Mouse (Mus musculus) ES-E14 (cell line): ENCODE measurements at regions not wholly inside any gene's neighbourhood (a gene's known extent, or its start where the extent isn't known, plus 50 kb on each side); places are given as distances from the start of the nearest gene placed in this dataset.

Experiments
- DNase-seq: peaks from one replicate; pipeline ENCODE4 v3.0.0-alpha.2; 2013; ENCODE audit warnings: low read depth, low spot score
- H3K27ac ChIP-seq: 2 replicates; pipeline ENCODE4 v1.5.1; 2012; ENCODE audit warnings: low read depth, mild to moderate bottlenecking, low read length, moderate library complexity, mixed read lengths; ENCODE audit not compliant: poor library complexity, insufficient read depth, severe bottlenecking
- H3K36me3 ChIP-seq: 2 replicates; pipeline ENCODE4 v1.6.1; 2012; ENCODE audit warnings: mild to moderate bottlenecking, low read length, moderate library complexity, mixed read lengths; ENCODE audit not compliant: control insufficient read depth, poor library complexity, insufficient read depth, severe bottlenecking
- H3K4me1 ChIP-seq, 2 experiments: fragments of 150-350 bp in 1 of 2; sonication (generic) in 1 of 2; 2 replicates each; pipeline ENCODE4 v1.6.1; 2012; ENCODE audit warnings: low read length in 2 of 2, mild to moderate bottlenecking in 1 of 2, mixed read lengths in 1 of 2; ENCODE audit not compliant: control insufficient read depth in 2 of 2, insufficient read depth in 2 of 2, poor library complexity in 1 of 2
- H3K4me3 ChIP-seq, 2 experiments: fragments of 150-350 bp in 1 of 2; sonication (generic) in 1 of 2; 2 replicates each; pipeline ENCODE4 v1.5.1; 2012; ENCODE audit warnings: low read length in 2 of 2, low read depth in 1 of 2, mild to moderate bottlenecking in 1 of 2, mixed read lengths in 1 of 2; ENCODE audit not compliant: insufficient read depth in 1 of 2, poor library complexity in 1 of 2, severe bottlenecking in 1 of 2
- H3K9ac ChIP-seq: 2 replicates; pipeline ENCODE4 v1.6.1; 2012; ENCODE audit warnings: low read depth, mild to moderate bottlenecking, low read length, mixed read lengths; ENCODE audit not compliant: poor library complexity, insufficient read depth, severe bottlenecking
- H3K9me3 ChIP-seq: fragments of 150-350 bp; sonication (generic); 2 replicates; pipeline ENCODE4 v1.6.1; 2012; ENCODE audit warnings: low read depth, mild to moderate bottlenecking, low read length; ENCODE audit not compliant: control insufficient read depth, insufficient read depth
- CHD2 ChIP-seq: IDR thresholded peaks from 2 replicates; pipeline ENCODE4 v1.6.1; 2014; ENCODE audit warnings: mild to moderate bottlenecking, low read depth, low read length, inconsistent platforms
- HCFC1 ChIP-seq: IDR thresholded peaks from 2 replicates; pipeline ENCODE4 v1.6.1; 2012; ENCODE audit warnings: low read length, inconsistent platforms, borderline replicate concordance; ENCODE audit not compliant: insufficient read depth
- MAFK ChIP-seq: IDR thresholded peaks from 2 replicates; pipeline ENCODE4 v1.6.1; 2014; ENCODE audit warnings: mild to moderate bottlenecking, low read depth, low read length, inconsistent platforms; ENCODE audit not compliant: insufficient read depth
- ZC3H11A ChIP-seq: IDR thresholded peaks from 2 replicates; pipeline ENCODE4 v1.6.1; 2012; ENCODE audit warnings: low read depth, mild to moderate bottlenecking, inconsistent platforms, low read length, borderline replicate concordance
- ZNF384 ChIP-seq: IDR thresholded peaks from 2 replicates; pipeline ENCODE4 v1.6.1; 2012; ENCODE audit warnings: low read depth, low read length, inconsistent platforms
- in situ Hi-C, 2 experiments: fragments of 600-800 bp; cut with MboI; formaldehyde crosslinking; loops; one replicate each; pipeline ENCODE4 v1.15.1; 2025; ENCODE audit warnings: low sequenced_read_pairs in 2 of 2, inconsistent platforms in 1 of 2; ENCODE audit not compliant: unreplicated experiment in 2 of 2

GRCm38 (mm10) chr10:111845946-111846345 is 126.5 kb upstream of the Krr1 start:
- peaks cover 0 to 7% of the 10 kb centered on the region in 2 experiments; a peak in 2 of 4 replicates for H3K4me1 ChIP-seq
- DNase-seq, result no peak
- in situ Hi-C loops, result no loop called here
- H3K9me3 ChIP-seq, result no peaks in the 10 kb centered on the region
- H3K9ac ChIP-seq, result no peak overlapping the region
- H3K4me3 ChIP-seq, result no peak overlapping the region
- TF ChIP-seq MAFK (peak; percentile 91), ZNF384 (no peak)
- H3K36me3 ChIP-seq, result no peaks in the 10 kb centered on the region
- H3K27ac ChIP-seq, result no peak overlapping the region

- in situ Hi-C loops, result no loop called here
- Histone ChIP-seq H3K27ac (no peak overlapping the region), H3K4me3 (no peak overlapping the region), H3K9me3 (no peaks in the 10 kb centered on the region), H3K9ac (no peak overlapping the region), H3K36me3 (no peaks in the 10 kb centered on the region), H3K4me1 (peaks cover 6 to 10% of the 10 kb centered on the region in 2 experiments)
- TF ChIP-seq CHD2, result no peak
- TF ChIP-seq ZNF384, result no peak
- TF ChIP-seq HCFC1, result no peak
- TF ChIP-seq MAFK, result no peak
- TF ChIP-seq ZC3H11A, result no peak
- no peak for DNase-seq
Measured at GRCm38 (mm10) chr10:111854254-111854653, 118.2 kb upstream of the Krr1 start.

GRCm38 (mm10) chr10:111855496-111855895 is 117.0 kb upstream of the Krr1 start:
- Histone ChIP-seq H3K36me3 (no peaks in the 10 kb centered on the region), H3K27ac (no peak overlapping the region), H3K9ac (no peak overlapping the region), H3K4me3 (no peak overlapping the region), H3K9me3 (no peaks in the 10 kb centered on the region), H3K4me1 (peaks cover 6 to 10% of the 10 kb centered on the region in 2 experiments)
- DNase-seq, result no peak
- no peak for TF ChIP-seq HCFC1
- TF ChIP-seq ZC3H11A, result no peak
- TF ChIP-seq CHD2, result no peak
- TF ChIP-seq ZNF384, result no peak
- no peak for TF ChIP-seq MAFK
- in situ Hi-C loops, result no loop called here

GRCm38 (mm10) chr10:111858403-111858802 is 114.1 kb upstream of the Krr1 start:
- no peaks in the 10 kb centered on the region for H3K36me3 ChIP-seq
- H3K4me1 ChIP-seq, result peaks cover 6% of the 10 kb centered on the region in 2 experiments
- H3K27ac ChIP-seq, result no peak overlapping the region
- no peak overlapping the region for H3K4me3 ChIP-seq
- H3K9ac ChIP-seq, result no peak overlapping the region
- no peaks in the 10 kb centered on the region for H3K9me3 ChIP-seq
- in situ Hi-C loops, result no loop called here
- no peak for TF ChIP-seq ZNF384
- TF ChIP-seq HCFC1, result no peak
- TF ChIP-seq CHD2, result no peak
- TF ChIP-seq ZC3H11A, result no peak
- TF ChIP-seq MAFK, result no peak
- DNase-seq, result no peak

- Histone ChIP-seq H3K36me3 (no peaks in the 10 kb centered on the region), H3K27ac (no peak overlapping the region), H3K4me3 (no peak overlapping the region), H3K9ac (no peak overlapping the region), H3K9me3 (no peaks in the 10 kb centered on the region), H3K4me1 (peaks cover 0 to 3% of the 10 kb centered on the region in 2 experiments; a peak in 1 of 4 replicates)
- DNase-seq, result no peak
- TF ChIP-seq HCFC1 (no peak), MAFK (no peak), CHD2 (no peak), ZC3H11A (no peak), ZNF384 (no peak)
- in situ Hi-C loops, result no loop called here
Measured at GRCm38 (mm10) chr10:111865286-111865830, 107.1 kb upstream of the Krr1 start.
